Comparison of ENCODE assay signal across 17 mouse cellular contexts in genomic region chr19:56287580-56288367, GRCm38 (mm10). TPM values are rescaled to one million over a fixed set of nuclear protein-coding genes. Genes with fewer than 3 reads are reported as not detected.
DNase-seq lines count a peak whose midpoint lies in the region; ATAC-seq and TF ChIP-seq lines count a peak whose summit lies in the region.
"Had no signal": no experiment of that assay in that cellular context is flagged by ENCODE, and none has a peak within 500 bp of the region (broad histone marks: within the 10 kb centered on the region; RNA-seq: fewer than 3 reads in every experiment).

No protein-coding gene starts in this region.

- peak overlapping the region; percentile 50 for H3K9ac ChIP-seq in liver, postnatal 0 days (replicated peaks)
- H3K9ac ChIP-seq: embryonic facial prominence, embryonic 13.5 days; forebrain, embryonic 12.5 days had no signal

- ATAC-seq in liver, postnatal 0 days: peak; percentile 14

- H3K9me3 ChIP-seq in liver, postnatal 0 days (ENCODE audit: low read length): no peaks in the 10 kb centered on the region
- H3K9me3 ChIP-seq: embryonic facial prominence, embryonic 13.5 days; forebrain, embryonic 12.5 days; hindbrain, embryonic 10.5 days had no signal

- H3K4me3 ChIP-seq in C2C12 (ENCODE audit: insufficient read depth, poor library complexity, severe bottlenecking): no peak overlapping the region
- peak overlapping the region; percentile 36 for H3K4me3 ChIP-seq in liver, postnatal 0 days (ENCODE audit: low read depth, low read length)
- H3K4me3 ChIP-seq: embryonic facial prominence, embryonic 13.5 days; forebrain, embryonic 12.5 days; hindbrain, embryonic 10.5 days had no signal

- peak overlapping the region; percentile 63 for H3K4me2 ChIP-seq in liver, postnatal 0 days (ENCODE audit: low read depth, low read length)
- H3K4me2 ChIP-seq: embryonic facial prominence, embryonic 13.5 days; forebrain, embryonic 12.5 days had no signal

- no peak for TF ChIP-seq CTCF in C2C12 (IDR thresholded peaks at IDR 0.05; ENCODE audit: control insufficient read depth, insufficient read depth, insufficient read length)
- no peak for TF ChIP-seq CTCF in liver, postnatal 0 days (IDR thresholded peaks at IDR 0.05; ENCODE audit: low read depth)

- no peak for TF ChIP-seq EP300 in liver, postnatal 0 days (IDR thresholded peaks at IDR 0.05; ENCODE audit: low read depth)

- no peaks in the 10 kb centered on the region for H3K79me3 ChIP-seq in C2C12 (ENCODE audit: low read depth)

- H3K4me1 ChIP-seq in liver, postnatal 0 days (ENCODE audit: insufficient read depth): peaks cover 8% of the 10 kb centered on the region
- H3K4me1 ChIP-seq: forebrain, embryonic 12.5 days had no signal

- no peaks in the 10 kb centered on the region for H3K27me3 ChIP-seq in C2C12 (ENCODE audit: control insufficient read depth, insufficient read depth, insufficient read length)
- H3K27me3 ChIP-seq in liver, postnatal 0 days (ENCODE audit: insufficient read depth, low read length): no peaks in the 10 kb centered on the region

- DNase-seq in fibroblast of lung, adult 2 months (ENCODE audit: low read depth): peak; percentile 34
- peak; percentile 38 to 54 for DNase-seq in kidney, postnatal 36 days
- no peak for DNase-seq in liver, postnatal 0 days
- no peak for DNase-seq in lung, postnatal 14 days
- DNase-seq in spleen, postnatal 10 days (ENCODE audit: low spot score in 2 of 2): no peak
- DNase-seq in embryo, embryonic 10 days (ENCODE audit: low spot score): no peak
- DNase-seq in layer of hippocampus, adult 9-10 months (ENCODE audit: low spot score): no peak
- DNase-seq: cerebellum, adult 11-12 months; heart, adult 11 months; lung, adult 2 months; midbrain, embryonic 14.5 days; right cerebral cortex, postnatal 14 days; thymus, postnatal 25 days had no signal

- H3K36me3 ChIP-seq in C2C12 (ENCODE audit: control insufficient read depth, insufficient read depth): no peaks in the 10 kb centered on the region
- H3K36me3 ChIP-seq in liver, postnatal 0 days (replicated peaks; ENCODE audit: insufficient read depth, low read length): no peaks in the 10 kb centered on the region
- H3K36me3 ChIP-seq: embryonic facial prominence, embryonic 13.5 days; forebrain, embryonic 12.5 days; hindbrain, embryonic 10.5 days had no signal

- 57% methylated on average over 15 of the region's 15 CpGs for WGBS in liver, postnatal 0 days (ENCODE audit: insufficient replicate concordance)

- H3K27ac ChIP-seq in liver, postnatal 0 days (ENCODE audit: low read depth): peak overlapping the region; percentile 77
- H3K27ac ChIP-seq: embryonic facial prominence, embryonic 13.5 days; forebrain, embryonic 12.5 days; hindbrain, embryonic 10.5 days had no signal

- no peaks in the 10 kb centered on the region for H3K79me2 ChIP-seq in C2C12 (ENCODE audit: control insufficient read depth, insufficient read depth)

- H3ac ChIP-seq in C2C12 (ENCODE audit: control insufficient read depth, insufficient read length, low read depth): no peak overlapping the region

TF ChIP-seq in C2C12, 6 proteins besides CTCF, POLR2A, EP300 and RAD21:
- TF ChIP-seq MAX (IDR thresholded peaks at IDR 0.05) (no peak), MYOD1 (IDR thresholded peaks at IDR 0.05; ENCODE audit: control insufficient read depth, insufficient read length, low read depth) (no peak), MYOG (IDR thresholded peaks at IDR 0.05; ENCODE audit: control insufficient read depth, extremely low read depth, insufficient read length) (no peak), CEBPB (IDR thresholded peaks at IDR 0.05; ENCODE audit: low read depth) (no peak), FOSL1 (IDR thresholded peaks at IDR 0.05; ENCODE audit: insufficient read depth, low read length, poor library complexity, severe bottlenecking) (peak; percentile 14), USF1 (IDR thresholded peaks at IDR 0.05; ENCODE audit: low read depth) (no peak)

RNA-seq across cellular contexts. Expression of gene Habp2, which starts 0.8 kb away (rescaled TPM):
- polyA plus RNA-seq in C2C12 (2012; fragmentation: generic; extraction: Trizol): 0.07 TPM
- 48.4 and 49.3 TPM in 2 replicates for polyA plus RNA-seq in liver, postnatal 0 days (2015; fragmentation: Nextera tagmentation; extraction: Ambion mirVana)
- polyA plus RNA-seq: embryonic facial prominence, embryonic 13.5 days; forebrain, embryonic 12.5 days; hindbrain, embryonic 10.5 days; lung, adult 2 months; midbrain, embryonic 14.5 days had no signal

Comparison
In these comparisons a context has a peak if more than half of its experiments do, and no peak if none do; other contexts are left out.
1. DNase-seq: peak in fibroblast of lung, adult 2 months (single experiment) and kidney, postnatal 36 days (2 of 2); none in liver, postnatal 0 days (single experiment), lung, postnatal 14 days (single experiment), spleen, postnatal 10 days (0 of 2), embryo, embryonic 10 days (single experiment) and layer of hippocampus, adult 9-10 months (single experiment).
2. RNA of gene Habp2, which starts 0.8 kb away (polyA plus RNA-seq): 48.4 to 49.3 TPM in liver, postnatal 0 days; 0.07 TPM in C2C12 (single experiment); every median in the first group is over 10 times any median in the second.